Comparison of ENCODE assay signal across 9 mouse cellular contexts in genomic region chrX:37042726-37043125, GRCm38 (mm10). TPM values are rescaled to one million over a fixed set of nuclear protein-coding genes. Genes with fewer than 3 reads are reported as not detected.
DNase-seq lines count a peak whose midpoint lies in the region; ATAC-seq lines count a peak whose summit lies in the region.
"Had no signal": no experiment of that assay in that cellular context is flagged by ENCODE, and none has a peak within 500 bp of the region (broad histone marks: within the 10 kb centered on the region; RNA-seq: fewer than 3 reads in every experiment).

No protein-coding gene starts in this region.

- peaks cover 35% of the 10 kb centered on the region for H3K27me3 ChIP-seq in forebrain, embryonic 10.5 days (ENCODE audit: poor library complexity, severe bottlenecking)
- H3K27me3 ChIP-seq in forebrain, embryonic 12.5 days, result peaks cover 29% of the 10 kb centered on the region
- peaks cover 6% of the 10 kb centered on the region for H3K27me3 ChIP-seq in embryonic facial prominence, embryonic 11.5 days (ENCODE audit: control insufficient read depth, insufficient read depth, low read length)
- no peaks in the 10 kb centered on the region for H3K27me3 ChIP-seq in splenic B cell, adult 2 months (ENCODE audit: control insufficient read depth, insufficient read depth, low read length, poor library complexity, severe bottlenecking)

- H3K27ac ChIP-seq in forebrain, embryonic 10.5 days, result no peak overlapping the region
- H3K27ac ChIP-seq in forebrain, embryonic 12.5 days, result no peak overlapping the region
- no peak overlapping the region for H3K27ac ChIP-seq in embryonic facial prominence, embryonic 11.5 days (replicated peaks; ENCODE audit: low read depth, low read length)

- no peaks in the 10 kb centered on the region for H3K9me3 ChIP-seq in forebrain, embryonic 10.5 days
- no peaks in the 10 kb centered on the region for H3K9me3 ChIP-seq in forebrain, embryonic 12.5 days
- H3K9me3 ChIP-seq in embryonic facial prominence, embryonic 11.5 days (replicated peaks; ENCODE audit: control insufficient read depth, low read length), result no peaks in the 10 kb centered on the region

- 21% methylated on average over 9 of the region's 9 CpGs for WGBS in forebrain, embryonic 10.5 days
- 17% methylated on average over 9 of the region's 9 CpGs for WGBS in forebrain, embryonic 12.5 days
- WGBS in embryonic facial prominence, embryonic 11.5 days, result 19% methylated on average over 9 of the region's 9 CpGs

- H3K9ac ChIP-seq in forebrain, embryonic 12.5 days, result no peak overlapping the region
- H3K9ac ChIP-seq in embryonic facial prominence, embryonic 11.5 days (replicated peaks; ENCODE audit: low read length), result no peak overlapping the region

- no peak overlapping the region for H3K4me3 ChIP-seq in forebrain, embryonic 10.5 days
- H3K4me3 ChIP-seq in forebrain, embryonic 12.5 days (replicated peaks), result no peak overlapping the region
- no peak overlapping the region for H3K4me3 ChIP-seq in embryonic facial prominence, embryonic 11.5 days (ENCODE audit: low read depth, low read length)
- H3K4me3 ChIP-seq: myocyte had no signal

- no peaks in the 10 kb centered on the region for H3K36me3 ChIP-seq in forebrain, embryonic 10.5 days (replicated peaks)
- H3K36me3 ChIP-seq in forebrain, embryonic 12.5 days (replicated peaks), result no peaks in the 10 kb centered on the region
- no peaks in the 10 kb centered on the region for H3K36me3 ChIP-seq in embryonic facial prominence, embryonic 11.5 days (replicated peaks; ENCODE audit: control insufficient read depth, insufficient read depth, low read depth, low read length)
- H3K36me3 ChIP-seq in splenic B cell, adult 2 months (ENCODE audit: control insufficient read depth, insufficient read depth, low read length, poor library complexity, severe bottlenecking), result no peaks in the 10 kb centered on the region

- H3K4me2 ChIP-seq in forebrain, embryonic 12.5 days, result no peak overlapping the region
- H3K4me2 ChIP-seq in embryonic facial prominence, embryonic 11.5 days (ENCODE audit: low read depth, low read length), result no peak overlapping the region

- H3K4me1 ChIP-seq in forebrain, embryonic 10.5 days, result no peaks in the 10 kb centered on the region
- no peaks in the 10 kb centered on the region for H3K4me1 ChIP-seq in forebrain, embryonic 12.5 days
- no peaks in the 10 kb centered on the region for H3K4me1 ChIP-seq in embryonic facial prominence, embryonic 11.5 days (ENCODE audit: control insufficient read depth, insufficient read depth, low read length)

- DNase-seq in forebrain, embryonic 10.5 days (ENCODE audit: extremely low spot score, low spot score), result peak; percentile 43
- peak; percentile 38 for DNase-seq in urinary bladder, adult 2 months (ENCODE audit: low spot score)
- DNase-seq in urinary bladder, postnatal 10 days (ENCODE audit: low spot score), result no peak
- peak; percentile 61 for DNase-seq in embryonic facial prominence, embryonic 11.5 days (ENCODE audit: low spot score)
- DNase-seq in layer of hippocampus, postnatal 10 days (ENCODE audit: low spot score in 2 of 2), result peak; percentile 68 to 77
- DNase-seq in splenic B cell, adult 2 months (ENCODE audit: low read depth, low spot score), result peak; percentile 63

- no peak for ATAC-seq in forebrain, embryonic 12.5 days (ENCODE audit: low FRiP score)
- ATAC-seq in embryonic facial prominence, embryonic 11.5 days (replicated peaks; ENCODE audit: insufficient number of reproducible peaks, low FRiP score, low TSS enrichment, low read depth), result no peak
- ATAC-seq in megakaryocyte, adult 5-6 weeks (ENCODE audit: poor library complexity, severe bottlenecking), result peak; percentile 33; the same call in 1 of the 2 replicates

RNA-seq across cellular contexts. Expression of gene Sowahd, which starts 5.9 kb away (rescaled TPM):
- polyA plus RNA-seq in forebrain, embryonic 10.5 days (2016; fragmentation: Nextera tagmentation; extraction: Ambion mirVana), result not detected in 2 replicates
- polyA plus RNA-seq in forebrain, embryonic 12.5 days (2016; fragmentation: Nextera tagmentation; extraction: Ambion mirVana), result not detected in 2 replicates
- not detected in 2 replicates for polyA plus RNA-seq in urinary bladder, adult 2 months (2012; rRNA removed)
- polyA plus RNA-seq in embryonic facial prominence, embryonic 11.5 days (2014; fragmentation: Nextera tagmentation; extraction: Ambion mirVana), result not detected in 2 replicates
- total RNA-seq in layer of hippocampus, postnatal 10 days (2021), result not detected
- not detected in 2 replicates for total RNA-seq in megakaryocyte, adult 5-6 weeks (2015)
- not detected in 2 replicates for total RNA-seq in megakaryocyte, adult 5-6 weeks (2017)
- polyA plus RNA-seq: myocyte had no signal

RNA-seq across cellular contexts. Expression of gene Rpl39, which starts 42.5 kb away (rescaled TPM):
- 489 and 493 TPM in 2 replicates for polyA plus RNA-seq in forebrain, embryonic 10.5 days (2016; fragmentation: Nextera tagmentation; extraction: Ambion mirVana)
- 451 and 481 TPM in 2 replicates for polyA plus RNA-seq in forebrain, embryonic 12.5 days (2016; fragmentation: Nextera tagmentation; extraction: Ambion mirVana)
- polyA plus RNA-seq in urinary bladder, adult 2 months (2012; rRNA removed), result 986 and 1,015 TPM in 2 replicates
- 502 and 510 TPM in 2 replicates for polyA plus RNA-seq in embryonic facial prominence, embryonic 11.5 days (2014; fragmentation: Nextera tagmentation; extraction: Ambion mirVana)
- 100 to 1,000 TPM; 418 to 424 TPM for total RNA-seq in layer of hippocampus, postnatal 10 days (2021)
- 1,116 and 1,186 TPM in 2 replicates for total RNA-seq in megakaryocyte, adult 5-6 weeks (2015)
- 3,519 and 4,154 TPM in 2 replicates for total RNA-seq in megakaryocyte, adult 5-6 weeks (2017)

RNA-seq across cellular contexts. Expression of gene Sept6, which starts 51.1 kb away (rescaled TPM):
- 33.6 and 34.5 TPM in 2 replicates for polyA plus RNA-seq in forebrain, embryonic 10.5 days (2016; fragmentation: Nextera tagmentation; extraction: Ambion mirVana)
- 45.8 and 48.9 TPM in 2 replicates for polyA plus RNA-seq in forebrain, embryonic 12.5 days (2016; fragmentation: Nextera tagmentation; extraction: Ambion mirVana)
- polyA plus RNA-seq in urinary bladder, adult 2 months (2012; rRNA removed), result 11.7 and 14.7 TPM in 2 replicates
- 57.0 and 59.2 TPM in 2 replicates for polyA plus RNA-seq in embryonic facial prominence, embryonic 11.5 days (2014; fragmentation: Nextera tagmentation; extraction: Ambion mirVana)
- total RNA-seq in layer of hippocampus, postnatal 10 days (2021), result 10 to 100 TPM; 62.0 to 64.6 TPM
- 42.3 and 42.4 TPM in 2 replicates for total RNA-seq in megakaryocyte, adult 5-6 weeks (2015)
- 37.9 and 38.7 TPM in 2 replicates for total RNA-seq in megakaryocyte, adult 5-6 weeks (2017)
